Mouse (Mus musculus) lung, adult 2 months (tissue): ENCODE measurements around the gene Pnpla1. TPM values are rescaled to one million over a fixed set of nuclear protein-coding genes. Genes with fewer than 3 reads are reported as not detected.
A peak's percentile ranks its signal among the peaks of the same experiment; 100 is the strongest.

Experiments
- DNase-seq: peaks from one replicate; pipeline ENCODE4 v3.0.0; 2022
- H3K4me1 ChIP-seq: fragments of 200-500 bp; 2 replicates; pipeline ENCODE4 v1.6.1; 2011; ENCODE audit warnings: low read length; ENCODE audit not compliant: control insufficient read depth, insufficient read depth
- H3K4me3 ChIP-seq: fragments of 200-500 bp; replicated peaks from 2 replicates; pipeline ENCODE3; 2011; ENCODE audit warnings: low read depth, mild to moderate bottlenecking, control low read depth, low read length; ENCODE audit errors: extremely low read depth
- CTCF ChIP-seq: fragments of 200-500 bp; IDR thresholded peaks from 2 replicates; pipeline ENCODE4 v1.5.1; 2011; ENCODE audit warnings: mild to moderate bottlenecking, low read length, control low read depth; ENCODE audit not compliant: insufficient read depth
- POLR2A ChIP-seq: fragments of 200-500 bp; IDR thresholded peaks from 2 replicates; pipeline ENCODE4 v1.6.1; 2011; ENCODE audit warnings: low read depth, mild to moderate bottlenecking, control low read depth, low read length, borderline replicate concordance; ENCODE audit errors: extremely low read depth
- WGBS: fragments of 180-500 bp; shearing (Covaris S2); methylation state at CpG from one replicate; pipeline ENCODE4 v1.1.7; 2018; 5-methylcytosine and 5-hydroxymethylcytosine counted together
- polyA plus RNA-seq: library from polyadenylated mRNA; depleted of rRNA; stranded (reverse); fragments of >200 nt; gene quantifications from 2 replicates; pipeline ENCODE4 v1.2.3, GENCODE M21; 2012

The Pnpla1 gene
- polyA plus RNA-seq, 1 experiment, result 3.9 TPM

GRCm38 (mm10) chr17:28876821-28877220, 18.6 kb downstream of the Pnpla1 start:
- WGBS, result 24% methylated on average over 19 of the region's 19 CpGs
- TF ChIP-seq POLR2A (no peak), CTCF (peak; percentile 28; the same call in 1 of the 2 replicates)
- 0 out of 2 replicates have a peak, but pooled peaks cover 2% of the 10 kb centered on the region for H3K4me1 ChIP-seq
- no peak for DNase-seq
- H3K4me3 ChIP-seq, result no peak overlapping the region

- H3K4me3 ChIP-seq, result no peak overlapping the region
- WGBS, result 8% methylated on average over 18 of the region's 18 CpGs
- H3K4me1 ChIP-seq, result 0 out of 2 replicates have a peak, but pooled peaks cover 2% of the 10 kb centered on the region
- no peak for TF ChIP-seq POLR2A
- TF ChIP-seq CTCF, result peak; percentile 89
- DNase-seq, result peak; percentile 75
Measured at GRCm38 (mm10) chr17:28879931-28880391, 21.8 kb downstream of the Pnpla1 start.

DNA sequence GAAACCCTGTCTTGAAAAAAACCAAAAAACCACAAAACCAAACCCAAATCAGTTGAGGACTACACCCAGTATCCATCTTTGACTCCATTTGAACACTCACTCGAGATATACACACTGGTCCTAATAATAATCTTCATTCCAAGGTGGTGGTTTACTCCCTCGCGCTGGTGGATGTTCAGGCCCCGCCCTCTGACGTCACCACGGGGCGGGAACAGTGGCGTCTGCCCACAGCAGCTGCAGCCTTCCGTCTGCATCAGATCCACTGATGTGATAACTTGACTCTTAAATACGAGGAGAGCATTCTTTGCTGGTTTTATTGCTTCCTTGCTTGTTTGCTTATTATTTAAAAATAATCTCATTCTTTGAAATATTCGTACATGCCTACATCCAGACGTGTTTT, 24.1 kb downstream of the Pnpla1 start:
- WGBS, result 3% methylated on average over 12 of the region's 12 CpGs
- TF ChIP-seq POLR2A (no peak), CTCF (no peak)
- DNase-seq, result peak; percentile 41
- Histone ChIP-seq H3K4me1 (0 out of 2 replicates have a peak, but pooled peaks cover 2% of the 10 kb centered on the region), H3K4me3 (no peak overlapping the region)

GRCm38 (mm10) chr17:28882810-28883209, 24.6 kb downstream of the Pnpla1 start:
- DNase-seq, result no peak
- Histone ChIP-seq H3K4me3 (no peak overlapping the region), H3K4me1 (0 out of 2 replicates have a peak, but pooled peaks cover 2% of the 10 kb centered on the region)
- TF ChIP-seq CTCF, result no peak
- TF ChIP-seq POLR2A, result no peak
- WGBS, result 35% methylated on average over 8 of the region's 8 CpGs

- 57% methylated on average over 10 of the region's 10 CpGs for WGBS
- Histone ChIP-seq H3K4me3 (no peak overlapping the region), H3K4me1 (0 out of 2 replicates have a peak, but pooled peaks cover 2% of the 10 kb centered on the region)
- DNase-seq, result no peak
- no peak for TF ChIP-seq CTCF
- no peak for TF ChIP-seq POLR2A
Measured at GRCm38 (mm10) chr17:28883941-28884516, 25.8 kb downstream of the Pnpla1 start.

DNA sequence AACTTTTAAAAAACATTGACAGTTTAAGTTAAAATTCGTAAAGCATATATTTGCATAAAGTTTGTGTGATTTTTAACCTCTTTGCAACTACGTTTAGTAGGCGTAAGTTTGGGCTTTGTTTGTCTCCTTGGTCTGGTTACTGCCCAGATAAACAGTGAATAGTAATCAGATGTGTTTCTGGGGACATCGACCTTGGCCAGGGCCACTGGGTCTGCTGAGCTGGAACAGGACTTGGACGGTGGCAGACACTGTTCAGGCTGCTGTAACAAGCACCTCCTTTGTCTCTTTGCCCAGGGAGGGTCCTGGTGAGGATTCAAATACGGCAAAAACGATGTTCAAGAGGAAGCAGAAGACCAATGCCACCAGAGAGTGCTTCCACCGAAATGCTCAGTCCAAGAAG, 27.0 kb downstream of the Pnpla1 start:
- TF ChIP-seq POLR2A (no peak), CTCF (no peak)
- Histone ChIP-seq H3K4me1 (no peaks in the 10 kb centered on the region), H3K4me3 (no peak overlapping the region)
- 80% methylated on average over 8 of the region's 8 CpGs for WGBS
- DNase-seq, result no peak

GRCm38 (mm10) chr17:28886266-28886665, 28.1 kb downstream of the Pnpla1 start:
- no peaks in the 10 kb centered on the region for H3K4me1 ChIP-seq
- no peak for TF ChIP-seq CTCF
- no peak for TF ChIP-seq POLR2A
- no peak overlapping the region for H3K4me3 ChIP-seq
- 78% methylated on average over 8 of the region's 8 CpGs for WGBS
- DNase-seq, result no peak

- no peak for TF ChIP-seq POLR2A
- no peak for TF ChIP-seq CTCF
- 50% methylated on average over 11 of the region's 11 CpGs for WGBS
- Histone ChIP-seq H3K4me3 (no peak overlapping the region), H3K4me1 (peaks cover 5% of the 10 kb centered on the region)
- DNase-seq, result no peak
Measured at GRCm38 (mm10) chr17:28894050-28894767, 36.0 kb downstream of the Pnpla1 start.

DNA sequence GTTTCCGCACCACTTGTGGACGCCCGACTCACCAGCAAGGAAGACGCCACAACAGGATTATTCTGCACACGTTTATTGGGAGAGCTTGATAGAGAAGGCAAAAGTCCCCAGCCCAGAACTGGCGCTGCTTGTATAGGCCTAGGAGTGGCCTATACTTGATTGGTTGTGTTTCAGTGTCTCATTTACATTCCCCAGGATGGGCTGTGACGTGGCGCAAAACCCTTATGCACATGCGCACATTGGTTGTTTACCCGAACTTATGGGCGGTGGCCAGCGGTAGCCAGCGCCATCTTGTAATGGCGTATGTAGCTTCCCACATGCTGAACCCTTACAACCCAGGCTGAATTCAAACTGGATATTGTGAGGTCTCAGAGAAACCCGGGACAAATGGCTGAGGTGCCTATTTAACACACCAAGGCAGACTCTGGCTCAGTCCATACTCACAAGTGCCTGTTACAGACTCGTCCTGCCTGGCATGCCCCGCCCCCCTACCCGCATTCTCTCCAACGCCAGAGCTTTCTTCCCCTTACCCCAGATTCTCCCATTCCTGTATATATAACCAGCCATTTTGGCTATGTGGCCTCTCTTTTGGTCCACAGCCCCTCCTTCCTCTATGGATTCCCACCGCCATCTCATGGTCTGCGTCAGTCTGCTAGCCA, 37.1 kb downstream of the Pnpla1 start:
- Histone ChIP-seq H3K4me1 (peaks cover 5% of the 10 kb centered on the region), H3K4me3 (no peak overlapping the region)
- DNase-seq, result no peak
- 94% methylated on average over 21 of the region's 21 CpGs for WGBS
- TF ChIP-seq POLR2A, result no peak
- no peak for TF ChIP-seq CTCF
